Mouse (Mus musculus) olfactory bulb, adult 2 months (tissue): ENCODE data around the gene Zrsr2. TPM values are rescaled to one million over a fixed set of nuclear protein-coding genes. Genes with fewer than 3 reads are reported as not detected.

Experiments
- H3K27ac ChIP-seq: fragments of 200-500 bp; 2 replicates; pipeline ENCODE4 v1.5.1; 2012; ENCODE audit warnings: low read depth, low read length; ENCODE audit not compliant: insufficient read depth
- H3K4me1 ChIP-seq: fragments of 200-500 bp; 2 replicates; pipeline ENCODE4 v1.6.1; 2012; ENCODE audit warnings: low read length; ENCODE audit not compliant: control insufficient read depth, insufficient read depth
- H3K4me3 ChIP-seq: fragments of 200-500 bp; 2 replicates; pipeline ENCODE4 v1.5.1; 2012; ENCODE audit warnings: mild to moderate bottlenecking, low read depth, low read length, moderate library complexity; ENCODE audit not compliant: insufficient read depth
- CTCF ChIP-seq: fragments of 200-500 bp; IDR thresholded peaks from 2 replicates; pipeline ENCODE4 v1.5.1; 2012; ENCODE audit warnings: low read depth, mild to moderate bottlenecking, low read length, moderate library complexity; ENCODE audit not compliant: insufficient read depth
- POLR2A ChIP-seq: fragments of 200-500 bp; IDR thresholded peaks from 2 replicates; pipeline ENCODE4 v1.6.1; 2012; ENCODE audit warnings: mild to moderate bottlenecking, low read depth, low read length, moderate library complexity; ENCODE audit not compliant: insufficient read depth
- WGBS: fragments of 180-500 bp; shearing (Covaris S2); methylation state at CpG from one replicate; pipeline ENCODE4 v1.1.7; 2018; 5-methylcytosine and 5-hydroxymethylcytosine counted together
- polyA plus RNA-seq: library from polyadenylated mRNA; stranded (reverse); fragments of >200 nt; gene quantifications from 2 replicates; pipeline ENCODE4 v1.2.4, GENCODE M21; 2012; ENCODE audit warnings: low replicate concordance; ENCODE audit not compliant: missing spikeins, insufficient read depth, insufficient read length

Gene Zrsr2
- polyA plus RNA-seq, 1 experiment: not detected

DNA sequence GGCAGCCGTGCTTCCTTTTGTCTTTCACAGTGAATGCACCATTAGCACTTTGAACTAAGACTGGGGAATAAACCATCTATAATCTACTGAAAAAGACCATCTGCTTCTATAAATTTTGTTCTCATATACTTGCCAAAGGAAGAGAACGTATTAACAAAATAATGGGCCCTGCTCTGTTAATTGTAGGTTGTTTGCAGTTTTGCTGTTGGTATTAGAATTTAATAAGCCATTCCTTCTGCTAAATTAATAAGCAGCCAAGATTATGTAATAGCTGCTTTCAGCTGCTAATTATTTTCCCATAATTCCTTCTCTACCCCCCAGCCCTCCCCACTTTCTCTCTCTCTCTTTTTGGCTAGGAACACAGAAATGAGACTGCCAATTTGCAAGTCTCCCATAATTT lies 51.6 kb downstream of the Zrsr2 start:
- Histone ChIP-seq H3K27ac (no peak overlapping the region), H3K4me3 (no peak overlapping the region), H3K4me1 (no peaks in the 10 kb centered on the region)
- no peak for TF ChIP-seq CTCF
- no peak for TF ChIP-seq POLR2A
- WGBS: 55% methylated on average over 2 of the region's 2 CpGs

DNA sequence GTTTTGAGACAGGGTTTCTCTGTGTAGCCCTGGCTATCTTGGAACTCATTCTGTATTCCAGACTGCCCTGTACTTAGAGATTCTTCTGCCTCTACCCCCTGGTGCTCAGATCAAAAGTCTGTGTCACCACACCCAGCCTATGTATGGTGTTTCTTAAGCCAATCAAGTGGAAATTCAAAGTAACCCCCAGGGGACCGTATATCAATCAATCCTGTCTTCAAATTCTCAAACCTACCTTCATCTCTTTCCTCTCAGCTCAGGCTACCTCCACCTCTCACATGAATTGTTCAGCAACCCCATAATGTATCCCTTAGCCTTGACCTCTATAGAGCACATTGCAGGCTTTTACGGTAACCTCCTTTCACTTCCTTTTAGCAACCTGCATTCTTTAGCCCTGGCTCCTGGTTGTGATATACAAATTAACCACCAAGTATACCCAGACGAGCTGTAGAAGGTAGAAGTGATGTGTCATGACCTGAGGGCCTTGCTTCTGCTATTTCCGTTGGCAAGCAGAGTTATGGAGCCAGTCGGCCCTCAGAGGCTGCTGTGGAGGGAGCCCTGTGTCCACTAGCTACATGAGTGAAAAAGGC lies 58.9 kb downstream of the Zrsr2 start:
- TF ChIP-seq CTCF: no peak
- no peak for TF ChIP-seq POLR2A
- Histone ChIP-seq H3K4me3 (no peak overlapping the region), H3K4me1 (no peaks in the 10 kb centered on the region), H3K27ac (no peak overlapping the region)
- WGBS: 75% methylated on average over 5 of the region's 5 CpGs

DNA sequence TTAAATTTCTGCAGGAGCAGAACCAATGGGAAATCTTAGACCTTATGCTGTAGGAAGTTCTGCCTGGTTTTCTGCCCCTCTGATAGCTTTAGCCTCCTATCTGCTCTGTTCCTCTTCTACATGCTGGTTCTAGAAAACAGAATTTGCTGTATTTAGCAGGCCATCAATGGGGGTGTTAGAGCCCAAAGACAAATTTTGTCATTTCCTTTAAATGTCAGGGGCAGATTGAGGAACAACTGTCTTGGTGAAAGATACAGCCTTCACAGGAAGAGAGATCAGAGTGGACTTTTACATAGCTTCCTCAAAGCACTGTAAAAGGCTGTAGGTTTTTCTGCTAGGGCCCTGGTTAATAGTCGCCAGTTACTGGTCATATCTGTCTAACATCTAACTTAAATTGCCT lies 61.1 kb downstream of the Zrsr2 start:
- Histone ChIP-seq H3K27ac (no peak overlapping the region), H3K4me3 (no peak overlapping the region), H3K4me1 (no peaks in the 10 kb centered on the region)
- TF ChIP-seq POLR2A (no peak), CTCF (no peak)
- WGBS: 89% methylated on average over 1 of the region's 1 CpGs

DNA sequence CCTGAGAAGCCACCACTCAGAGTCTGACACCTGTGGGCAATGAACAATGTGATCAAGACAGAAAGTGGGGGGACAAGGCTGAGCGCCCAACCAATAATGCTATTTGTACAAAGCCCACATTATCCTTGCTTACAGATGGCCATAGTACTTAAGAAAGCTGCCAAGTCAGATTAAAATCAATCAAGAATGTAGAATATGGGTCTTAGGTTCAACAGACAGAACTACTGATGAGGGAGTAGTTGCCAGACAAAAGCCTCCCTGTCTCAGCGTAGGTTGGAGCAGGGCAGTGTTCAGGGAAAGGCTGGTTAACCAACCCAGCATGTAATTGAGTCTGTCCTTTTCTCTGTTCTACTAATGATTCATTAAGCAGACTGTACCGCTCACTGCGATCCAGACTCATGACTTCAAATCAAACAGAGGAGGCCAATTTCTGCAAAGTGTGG lies 72.9 kb downstream of the Zrsr2 start:
- WGBS: 48% methylated on average over 4 of the region's 4 CpGs
- no peak for TF ChIP-seq POLR2A
- TF ChIP-seq CTCF: no peak
- Histone ChIP-seq H3K4me1 (peaks cover 2% of the 10 kb centered on the region; the same call in 1 of the 2 replicates), H3K27ac (no peak overlapping the region), H3K4me3 (no peak overlapping the region)

Other genes with a start within 250 kb of the Zrsr2 start
- gene Rnf138rt1, start 197.3 kb downstream of the Zrsr2 start, polyA plus RNA-seq: not detected in 2 replicates
- not detected in 2 replicates for gene Ap1s2, start 49.6 kb downstream of the Zrsr2 start, polyA plus RNA-seq
- gene Car5b, start 69.3 kb upstream of the Zrsr2 start, polyA plus RNA-seq: not detected in 2 replicates
- gene Siah1b, start 117.8 kb upstream of the Zrsr2 start, polyA plus RNA-seq: not detected in 2 replicates
- not detected in 2 replicates for gene Cltrn, start 130.2 kb upstream of the Zrsr2 start, polyA plus RNA-seq
- gene Ace2, start 180.7 kb upstream of the Zrsr2 start, polyA plus RNA-seq: not detected in 2 replicates